Mouse (Mus musculus): Measurements from ENCODE around the gene Gins2. TPM values are rescaled to one million over a fixed set of nuclear protein-coding genes. Genes with fewer than 3 reads are reported as not detected.

The Gins2 gene
- total RNA-seq, 2 experiments from 2014 or later = 23.2 to 28.3 TPM

DNA sequence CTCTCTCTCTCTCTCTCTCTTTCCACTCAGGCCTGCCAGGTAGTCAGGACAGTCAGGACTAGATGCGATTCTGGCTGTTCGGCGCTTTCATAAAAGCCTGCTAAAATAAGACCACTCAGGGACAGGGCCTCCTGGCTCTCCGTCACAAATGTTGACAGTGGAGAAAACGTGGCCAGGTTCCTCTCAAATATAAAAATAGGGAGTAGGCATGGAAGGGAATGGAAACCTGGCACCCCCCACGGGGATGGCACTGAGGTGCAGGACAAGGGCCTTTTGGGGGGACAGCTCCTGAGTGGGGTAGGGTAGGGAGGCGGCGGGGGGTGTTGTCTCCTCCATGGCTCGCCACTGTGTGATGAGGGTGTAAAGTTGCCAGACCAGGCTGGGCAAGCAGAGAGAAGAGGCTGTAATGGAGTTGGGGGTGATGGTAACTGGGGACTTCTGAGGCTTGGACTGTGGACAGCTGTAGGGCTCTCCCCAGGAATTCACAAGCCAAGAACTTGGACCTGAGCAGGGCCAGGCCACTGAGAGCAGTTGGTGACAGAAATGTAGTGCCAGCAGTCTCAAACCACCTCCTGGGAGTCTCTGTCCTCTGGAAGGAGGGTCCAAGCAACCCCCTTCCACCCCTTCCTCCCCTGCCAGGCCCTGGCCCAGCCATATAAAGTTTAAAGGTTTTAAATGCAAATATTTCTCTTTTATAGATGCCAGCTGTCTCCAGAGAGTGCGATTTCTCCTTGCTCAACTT is 57.2 kb downstream of the Gins2 start:
- ATAC-seq (ENCODE audit: poor library complexity, severe bottlenecking) = no peak

DNA sequence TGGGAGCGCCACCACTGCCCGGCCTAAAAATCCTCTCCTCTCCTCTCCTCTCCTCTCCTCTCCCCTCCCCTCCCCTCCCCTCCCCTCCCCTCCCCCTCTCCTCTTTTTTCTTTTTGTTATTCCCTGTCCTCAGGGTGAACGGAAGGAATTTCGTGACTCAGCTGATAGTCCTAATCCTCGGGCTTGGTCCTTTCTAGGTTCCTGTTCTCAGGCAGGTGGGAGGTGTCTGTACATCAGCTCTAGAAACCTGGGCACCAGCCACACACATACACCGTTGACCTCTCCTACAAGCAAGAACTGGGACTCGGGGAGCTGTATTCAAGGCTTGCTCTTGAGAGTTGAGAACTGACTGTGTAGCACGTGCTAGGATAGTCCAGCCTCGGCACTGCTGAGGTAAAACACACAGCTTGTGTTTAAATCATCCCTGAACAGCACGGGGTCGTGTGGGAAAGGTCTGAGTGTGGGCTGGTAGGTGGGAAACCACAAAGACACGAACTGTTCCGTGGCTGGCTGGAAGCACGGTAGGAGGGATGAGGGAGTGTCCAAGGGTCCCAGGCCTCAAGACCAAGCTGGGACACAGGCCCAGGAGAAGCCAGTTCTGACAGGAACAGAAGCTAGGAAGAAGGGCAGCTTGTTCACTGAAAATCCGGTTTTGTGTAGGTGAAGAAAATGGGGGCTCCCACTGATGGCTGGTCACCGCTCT is 58.0 kb downstream of the Gins2 start:
- ATAC-seq (ENCODE audit: poor library complexity, severe bottlenecking) = no peak

DNA sequence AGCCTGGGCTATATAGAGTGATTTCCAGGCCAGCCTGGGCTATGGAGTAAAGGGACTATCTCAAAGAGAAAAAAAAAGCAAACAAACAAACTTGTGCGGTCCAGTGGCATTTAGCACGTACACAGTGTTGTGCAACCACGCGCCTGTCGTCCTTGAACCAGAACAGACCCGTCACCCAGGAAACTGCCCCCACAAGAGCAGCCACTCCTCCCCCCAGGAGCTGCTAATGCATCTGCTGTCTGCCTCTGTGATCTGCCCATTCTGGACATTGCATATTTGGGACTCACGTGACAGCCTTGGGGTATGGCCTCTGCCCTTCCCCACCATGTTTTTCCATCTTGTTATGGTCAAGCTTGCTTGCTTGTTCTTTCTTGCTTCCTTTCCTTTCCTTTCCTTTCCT is 59.9 kb downstream of the Gins2 start:
- peak; percentile 65 for ATAC-seq (ENCODE audit: poor library complexity, severe bottlenecking)

Other genes starting within 250 kb of the Gins2 start
- gene 1190005I06Rik, start 58.3 kb upstream of the Gins2 start, total RNA-seq (2015) = 0.18 TPM in 1 of 2 replicates, not detected in the other
- not detected in 2 replicates for gene 1190005I06Rik, start 58.3 kb upstream of the Gins2 start, total RNA-seq (2017)
- not detected in 2 replicates for gene Gm27021, start 78.8 kb upstream of the Gins2 start, total RNA-seq (2015)
- 0.29 TPM in 1 of 2 replicates, not detected in the other for gene Gm27021, start 78.8 kb upstream of the Gins2 start, total RNA-seq (2017)
- 776 and 796 TPM in 2 replicates for gene Cox4i1, start 78.9 kb upstream of the Gins2 start, total RNA-seq (2015)
- gene Cox4i1, start 78.9 kb upstream of the Gins2 start, total RNA-seq (2017) = 479 and 480 TPM in 2 replicates
- 46.7 and 48.7 TPM in 2 replicates for gene Emc8, start 79.3 kb upstream of the Gins2 start, total RNA-seq (2015)
- 41.6 and 51.3 TPM in 2 replicates for gene Emc8, start 79.3 kb upstream of the Gins2 start, total RNA-seq (2017)
- gene Irf8, start 147.1 kb upstream of the Gins2 start, total RNA-seq (2015) = 167 and 175 TPM in 2 replicates
- gene Irf8, start 147.1 kb upstream of the Gins2 start, total RNA-seq (2017) = 282 and 289 TPM in 2 replicates